Mouse (Mus musculus) frontal cortex, postnatal 25 days (tissue): Measurements from ENCODE around the gene Otof.

ENCODE experiments used
- DNase-seq, 2 experiments: peaks; one replicate each; pipeline ENCODE4 v3.0.0; 2022; ENCODE audit warnings: low spot score in 2 of 2

Gene Otof

DNA sequence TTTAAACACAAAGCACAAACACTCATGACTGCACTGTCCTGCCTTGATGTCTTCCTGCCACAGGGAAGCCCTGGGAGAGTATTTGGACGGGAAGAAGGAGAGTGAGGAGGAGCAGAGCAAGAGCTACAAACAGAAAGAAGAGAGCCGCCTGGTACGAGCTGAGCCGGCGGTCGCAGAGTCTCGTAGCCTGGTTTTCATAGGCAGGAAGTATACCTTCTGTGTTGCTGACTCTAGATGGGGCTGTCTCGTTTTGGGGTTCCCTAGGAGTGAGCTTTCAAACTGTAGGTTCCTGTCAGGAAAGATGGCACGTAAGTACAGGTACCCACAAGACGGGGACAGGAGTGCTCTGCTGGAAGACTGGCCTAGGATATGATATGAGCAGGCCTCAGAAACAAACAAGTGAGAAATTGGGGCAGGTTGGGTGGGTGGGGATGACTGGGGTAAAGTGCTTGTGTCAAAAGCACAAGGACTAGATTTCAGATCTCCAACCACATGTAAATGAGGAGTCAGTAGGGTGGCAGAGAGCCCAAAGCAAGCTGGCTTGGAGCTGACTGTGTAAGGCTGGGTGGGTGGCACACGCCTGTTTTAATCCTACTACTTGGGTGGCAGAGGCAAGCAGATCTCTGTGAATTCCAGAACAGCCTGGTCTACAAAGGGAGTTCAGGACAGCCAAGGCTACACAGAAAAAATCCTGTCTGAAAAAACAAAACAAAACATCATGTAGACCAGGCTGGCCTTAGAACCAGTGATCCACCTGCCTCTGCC, 119.9 kb downstream of the Otof start:
- no peak for DNase-seq

- no peak for DNase-seq
Measured at GRCm38 (mm10) chr5:30340815-30341214, 120.9 kb downstream of the Otof start.
